Mouse (Mus musculus) midbrain, embryonic 15.5 days (tissue): ENCODE measurements at regions not wholly inside any gene's neighbourhood (a gene's known extent, or its start where the extent isn't known, plus 50 kb on each side); places are given as distances from the start of the nearest gene placed in this dataset.

Experiments used
- ATAC-seq: fragments of 200-750 bp; cut with Nextera tagmentation; replicated peaks from 2 replicates; pipeline ENCODE4 v1.8.0; 2017; ENCODE audit warnings: moderate TSS enrichment
- H3K27ac ChIP-seq: fragments of 300-500 bp; sonication (generic); 2 replicates; pipeline ENCODE4 v1.5.1; 2015; ENCODE audit warnings: mild to moderate bottlenecking, inconsistent platforms
- H3K27me3 ChIP-seq: fragments of 300-500 bp; sonication (generic); replicated peaks from 2 replicates; pipeline ENCODE4 v1.6.1; 2015; ENCODE audit warnings: inconsistent platforms
- H3K36me3 ChIP-seq: fragments of 300-500 bp; sonication (generic); replicated peaks from 2 replicates; pipeline ENCODE4 v1.6.1; 2015; ENCODE audit warnings: inconsistent platforms
- H3K4me1 ChIP-seq: fragments of 300-500 bp; sonication (generic); 2 replicates; pipeline ENCODE4 v1.6.1; 2015; ENCODE audit warnings: inconsistent platforms
- H3K4me2 ChIP-seq: fragments of 300-500 bp; sonication (generic); 2 replicates; pipeline ENCODE4 v1.6.1; 2015; ENCODE audit warnings: inconsistent platforms, mild to moderate bottlenecking, moderate library complexity
- H3K4me3 ChIP-seq: fragments of 300-500 bp; sonication (generic); 2 replicates; pipeline ENCODE4 v1.5.1; 2015; ENCODE audit warnings: mild to moderate bottlenecking, inconsistent platforms
- H3K9ac ChIP-seq: fragments of 300-500 bp; sonication (generic); 2 replicates; pipeline ENCODE4 v1.6.1; 2015; ENCODE audit warnings: mild to moderate bottlenecking, inconsistent platforms
- H3K9me3 ChIP-seq: fragments of 300-500 bp; sonication (generic); 2 replicates; pipeline ENCODE4 v1.6.1; 2016; ENCODE audit warnings: inconsistent platforms
- WGBS: fragments of 180-500 bp; shearing (Covaris S2); methylation state at CpG from one replicate; pipeline ENCODE4 v1.1.7; 2015; ENCODE audit warnings: mixed read lengths; 5-methylcytosine and 5-hydroxymethylcytosine counted together

DNA sequence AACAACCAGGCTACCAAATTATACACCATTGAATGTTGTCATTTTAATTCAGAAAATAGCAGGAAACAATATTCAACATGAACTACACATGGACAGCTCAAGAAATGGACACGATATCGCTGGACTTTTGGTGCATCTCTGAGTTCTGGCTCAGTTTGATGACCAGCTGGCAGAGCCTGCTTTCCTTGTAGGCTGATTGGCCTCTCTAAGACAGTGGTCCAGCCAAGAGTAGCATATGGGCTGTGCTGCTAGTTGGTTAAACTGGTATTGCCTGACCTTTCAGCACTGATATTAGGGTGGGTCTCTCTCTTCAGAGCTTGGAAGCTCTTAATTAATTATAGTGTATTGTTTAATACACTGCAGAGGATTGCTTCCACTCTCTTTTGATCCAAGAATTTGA lies 705.8 kb upstream of the Ddx18 start:
- WGBS = 92% methylated on average over 2 of the region's 2 CpGs
- Histone ChIP-seq H3K9me3 (no peaks in the 10 kb centered on the region), H3K36me3 (no peaks in the 10 kb centered on the region), H3K4me2 (no peak overlapping the region), H3K27me3 (no peaks in the 10 kb centered on the region), H3K4me1 (no peaks in the 10 kb centered on the region), H3K9ac (no peak overlapping the region), H3K4me3 (no peak overlapping the region), H3K27ac (no peak overlapping the region)
- ATAC-seq = no peak

DNA sequence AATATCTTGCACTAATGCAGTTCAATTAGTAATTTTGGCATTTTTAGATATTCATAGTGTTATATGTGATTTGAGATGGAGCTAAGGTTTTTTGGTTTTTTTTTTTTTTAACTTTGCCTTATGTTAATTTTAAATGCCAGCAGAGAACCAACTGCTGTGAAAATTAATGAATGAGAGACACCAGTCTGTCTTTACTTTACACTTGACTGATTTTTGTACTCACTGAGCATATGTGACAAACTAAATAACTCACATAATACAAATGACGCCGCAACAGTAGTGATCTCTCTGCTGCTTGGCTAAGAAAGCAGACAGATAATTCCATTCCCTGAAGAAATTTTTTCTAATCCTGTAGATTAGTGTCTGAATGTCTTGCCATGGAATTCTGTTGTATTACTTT lies 675.2 kb upstream of the Ddx18 start:
- WGBS = 51% methylated on average over 2 of the region's 2 CpGs
- ATAC-seq = no peak

DNA sequence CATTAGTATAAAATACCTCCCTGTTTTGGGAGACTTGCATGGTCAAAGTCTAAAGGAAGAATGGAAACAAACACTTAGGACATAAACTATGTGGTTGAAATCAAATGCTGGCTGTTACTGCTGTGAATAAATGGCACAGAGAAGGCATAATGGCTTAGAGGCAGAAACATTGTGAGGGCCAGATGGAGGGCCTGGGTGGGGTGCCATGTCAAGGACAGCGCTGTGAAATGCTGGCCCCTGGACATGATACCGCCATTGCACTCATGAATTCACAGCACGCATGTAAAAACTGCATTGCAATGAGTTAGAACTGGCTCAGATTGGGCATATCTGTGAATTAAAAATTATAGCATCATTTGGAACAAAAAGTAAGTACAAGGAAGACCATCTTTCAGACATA lies 673.7 kb upstream of the Ddx18 start:
- 94% methylated on average over 3 of the region's 3 CpGs for WGBS
- ATAC-seq = no peak
- Histone ChIP-seq H3K27ac (no peak overlapping the region), H3K27me3 (no peaks in the 10 kb centered on the region), H3K4me2 (no peak overlapping the region), H3K36me3 (no peaks in the 10 kb centered on the region), H3K4me1 (no peaks in the 10 kb centered on the region), H3K4me3 (no peak overlapping the region), H3K9me3 (no peaks in the 10 kb centered on the region), H3K9ac (no peak overlapping the region)

More for the DNA sequence above, 675.2 kb upstream of the Ddx18 start:
- Histone ChIP-seq H3K27ac (no peak overlapping the region), H3K4me2 (no peak overlapping the region), H3K9ac (no peak overlapping the region), H3K36me3 (no peaks in the 10 kb centered on the region), H3K9me3 (no peaks in the 10 kb centered on the region), H3K27me3 (no peaks in the 10 kb centered on the region), H3K4me1 (no peaks in the 10 kb centered on the region), H3K4me3 (no peak overlapping the region)

DNA sequence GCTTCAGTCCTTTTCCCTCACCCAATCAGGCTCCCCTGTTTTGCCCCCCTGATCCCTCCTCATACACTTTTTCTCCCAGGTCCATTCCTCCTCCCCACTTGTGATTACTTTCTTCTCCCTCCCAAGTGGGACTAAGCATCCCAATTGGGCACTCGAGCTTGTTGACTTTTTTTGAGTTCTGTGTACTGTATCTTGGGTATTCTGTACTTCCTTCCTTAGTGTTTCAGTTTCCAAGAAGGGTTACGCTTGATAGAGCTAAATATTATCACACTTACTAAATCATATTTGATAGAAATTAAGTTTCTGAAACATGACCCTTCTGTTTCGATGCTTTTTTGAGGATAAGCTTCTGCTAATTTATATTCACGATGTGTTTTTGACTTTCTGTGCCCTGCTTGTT lies 662.7 kb upstream of the Ddx18 start:
- no peak for ATAC-seq
- H3K9me3 ChIP-seq = no peaks in the 10 kb centered on the region
- H3K27ac ChIP-seq = no peak overlapping the region
- no peaks in the 10 kb centered on the region for H3K36me3 ChIP-seq
- no peaks in the 10 kb centered on the region for H3K27me3 ChIP-seq
- WGBS = 86% methylated on average over 4 of the region's 4 CpGs
- no peaks in the 10 kb centered on the region for H3K4me1 ChIP-seq
- H3K4me2 ChIP-seq = no peak overlapping the region
- no peak overlapping the region for H3K4me3 ChIP-seq
- no peak overlapping the region for H3K9ac ChIP-seq

GRCm38 (mm10) chr1:122212484-122212883 lies 644.7 kb upstream of the Ddx18 start:
- Histone ChIP-seq H3K27ac (no peak overlapping the region), H3K36me3 (no peaks in the 10 kb centered on the region), H3K9me3 (no peaks in the 10 kb centered on the region), H3K27me3 (no peaks in the 10 kb centered on the region), H3K4me1 (no peaks in the 10 kb centered on the region), H3K4me3 (no peak overlapping the region), H3K4me2 (no peak overlapping the region), H3K9ac (no peak overlapping the region)
- peak; percentile 62; the same call in 1 of the 2 replicates for ATAC-seq
- 52% methylated on average over 2 of the region's 2 CpGs for WGBS

GRCm38 (mm10) chr1:122208619-122209018 lies 640.8 kb upstream of the Ddx18 start:
- no peaks in the 10 kb centered on the region for H3K4me1 ChIP-seq
- WGBS = 85% methylated on average over 2 of the region's 2 CpGs
- no peak overlapping the region for H3K4me3 ChIP-seq
- no peak overlapping the region for H3K4me2 ChIP-seq
- H3K9ac ChIP-seq = no peak overlapping the region
- no peak for ATAC-seq
- no peak overlapping the region for H3K27ac ChIP-seq
- H3K9me3 ChIP-seq = no peaks in the 10 kb centered on the region
- no peaks in the 10 kb centered on the region for H3K36me3 ChIP-seq
- H3K27me3 ChIP-seq = no peaks in the 10 kb centered on the region

- Histone ChIP-seq H3K4me1 (no peaks in the 10 kb centered on the region), H3K36me3 (no peaks in the 10 kb centered on the region), H3K4me3 (no peak overlapping the region), H3K4me2 (no peak overlapping the region), H3K9ac (no peak overlapping the region), H3K27ac (no peak overlapping the region), H3K9me3 (no peaks in the 10 kb centered on the region), H3K27me3 (no peaks in the 10 kb centered on the region)
- 87% methylated on average over 2 of the region's 2 CpGs for WGBS
- ATAC-seq = no peak
These were observed 601.8 kb upstream of the Ddx18 start for GRCm38 (mm10) chr1:122169547-122169946.

GRCm38 (mm10) chr1:122161798-122162197 lies 594.0 kb upstream of the Ddx18 start:
- H3K27ac ChIP-seq = no peak overlapping the region
- 87% methylated on average over 1 of the region's 1 CpGs for WGBS
- H3K4me3 ChIP-seq = no peak overlapping the region
- ATAC-seq = no peak
- H3K9ac ChIP-seq = no peak overlapping the region
- no peaks in the 10 kb centered on the region for H3K9me3 ChIP-seq
- H3K4me2 ChIP-seq = no peak overlapping the region
- no peaks in the 10 kb centered on the region for H3K27me3 ChIP-seq
- H3K36me3 ChIP-seq = no peaks in the 10 kb centered on the region
- no peaks in the 10 kb centered on the region for H3K4me1 ChIP-seq

- Histone ChIP-seq H3K27me3 (no peaks in the 10 kb centered on the region), H3K4me2 (no peak overlapping the region), H3K36me3 (no peaks in the 10 kb centered on the region), H3K9me3 (no peaks in the 10 kb centered on the region), H3K9ac (no peak overlapping the region), H3K27ac (no peak overlapping the region), H3K4me3 (no peak overlapping the region), H3K4me1 (no peaks in the 10 kb centered on the region)
- no peak for ATAC-seq
These were observed 573.6 kb upstream of the Ddx18 start for GRCm38 (mm10) chr1:122141362-122141761.

GRCm38 (mm10) chr1:122123954-122124353 lies 556.2 kb upstream of the Ddx18 start:
- no peaks in the 10 kb centered on the region for H3K36me3 ChIP-seq
- peak; percentile 33; the same call in 1 of the 2 replicates for ATAC-seq
- H3K27ac ChIP-seq = peak overlapping the region; percentile 48; the same call in 1 of the 2 replicates
- no peaks in the 10 kb centered on the region for H3K9me3 ChIP-seq
- WGBS = 64% methylated on average over 4 of the region's 4 CpGs
- H3K4me2 ChIP-seq = no peak overlapping the region
- H3K4me1 ChIP-seq = 0 out of 2 replicates have a peak, but pooled peaks cover 3% of the 10 kb centered on the region
- H3K9ac ChIP-seq = no peak overlapping the region
- H3K4me3 ChIP-seq = no peak overlapping the region
- H3K27me3 ChIP-seq = no peaks in the 10 kb centered on the region

DNA sequence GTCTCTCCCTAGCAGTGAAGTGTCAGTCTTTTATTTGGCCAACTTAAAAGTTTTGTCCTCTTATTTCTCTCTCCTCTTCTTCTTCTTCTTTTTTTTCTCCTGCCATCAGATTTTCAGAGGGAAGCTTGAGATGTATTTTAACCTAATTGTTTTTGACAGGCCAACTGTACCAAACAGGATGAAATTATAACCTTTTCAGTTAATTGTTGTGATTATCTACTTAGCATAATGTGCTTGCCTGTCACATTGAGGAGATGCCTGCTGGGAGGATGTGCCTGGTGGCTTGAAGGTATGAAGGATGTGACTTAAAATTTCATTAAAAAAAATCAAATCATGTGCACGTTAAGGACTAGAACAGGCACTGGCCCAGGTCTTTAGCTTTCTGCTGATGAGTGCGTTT lies 527.9 kb upstream of the Ddx18 start:
- Histone ChIP-seq H3K4me3 (no peak overlapping the region), H3K27me3 (no peaks in the 10 kb centered on the region), H3K27ac (no peak overlapping the region), H3K9ac (no peak overlapping the region), H3K9me3 (no peaks in the 10 kb centered on the region), H3K4me2 (no peak overlapping the region), H3K4me1 (no peaks in the 10 kb centered on the region), H3K36me3 (no peaks in the 10 kb centered on the region)
- no peak for ATAC-seq
- 79% methylated on average over 2 of the region's 2 CpGs for WGBS

DNA sequence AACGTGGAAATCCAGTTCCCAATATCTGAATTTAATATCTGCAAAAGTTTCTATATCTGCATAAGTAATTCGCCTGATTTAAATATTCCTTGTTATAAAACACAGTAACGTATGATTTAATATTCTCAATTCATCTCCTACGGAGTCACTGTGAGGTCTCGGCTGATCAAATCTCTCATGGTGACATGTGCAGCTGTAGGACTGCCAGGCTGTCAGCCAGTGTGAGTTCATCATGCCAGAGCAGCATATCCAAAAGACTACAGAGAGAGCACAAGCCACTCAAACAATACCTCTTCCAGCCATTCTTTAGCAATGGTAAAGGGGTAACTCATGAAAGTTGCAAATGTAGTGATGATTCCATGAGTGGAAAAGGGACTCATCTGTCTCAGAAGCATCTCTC lies 514.7 kb upstream of the Ddx18 start:
- Histone ChIP-seq H3K27me3 (no peaks in the 10 kb centered on the region), H3K9me3 (no peaks in the 10 kb centered on the region), H3K27ac (no peak overlapping the region), H3K4me1 (no peaks in the 10 kb centered on the region), H3K4me2 (no peak overlapping the region), H3K4me3 (no peak overlapping the region), H3K9ac (no peak overlapping the region), H3K36me3 (no peaks in the 10 kb centered on the region)
- 75% methylated on average over 5 of the region's 5 CpGs for WGBS
- no peak for ATAC-seq

GRCm38 (mm10) chr1:122076085-122076484 lies 508.3 kb upstream of the Ddx18 start:
- Histone ChIP-seq H3K36me3 (no peaks in the 10 kb centered on the region), H3K9ac (no peak overlapping the region), H3K9me3 (no peaks in the 10 kb centered on the region), H3K4me1 (no peaks in the 10 kb centered on the region), H3K27me3 (no peaks in the 10 kb centered on the region), H3K27ac (no peak overlapping the region), H3K4me2 (no peak overlapping the region), H3K4me3 (no peak overlapping the region)
- ATAC-seq = no peak
- 81% methylated on average over 5 of the region's 5 CpGs for WGBS

- Histone ChIP-seq H3K36me3 (no peaks in the 10 kb centered on the region), H3K27me3 (no peaks in the 10 kb centered on the region), H3K27ac (no peak overlapping the region), H3K4me3 (no peak overlapping the region), H3K4me2 (no peak overlapping the region), H3K9me3 (no peaks in the 10 kb centered on the region), H3K4me1 (no peaks in the 10 kb centered on the region), H3K9ac (no peak overlapping the region)
- no peak for ATAC-seq
- 89% methylated on average over 1 of the region's 1 CpGs for WGBS
These were observed 487.4 kb upstream of the Ddx18 start for GRCm38 (mm10) chr1:122055146-122055545.
